Mouse (Mus musculus) lung, embryonic 15.5 days (tissue): ENCODE measurements around the gene Thrb. TPM values are rescaled to one million over a fixed set of nuclear protein-coding genes. Genes with fewer than 3 reads are reported as not detected.

Experiments used
- ATAC-seq: fragments of 200-750 bp; cut with Nextera tagmentation; 2 replicates; pipeline ENCODE4 v1.8.0; 2017; ENCODE audit warnings: moderate number of reproducible peaks, borderline replicate concordance; ENCODE audit not compliant: low FRiP score, low TSS enrichment; ENCODE audit errors: extremely low read depth
- H3K27ac ChIP-seq: fragments of 300-500 bp; sonication (generic); 2 replicates; pipeline ENCODE4 v1.5.1; 2015; ENCODE audit warnings: moderate library complexity, mild to moderate bottlenecking, inconsistent platforms
- H3K27me3 ChIP-seq: fragments of 300-500 bp; sonication (generic); 2 replicates; pipeline ENCODE4 v1.6.1; 2015; ENCODE audit warnings: inconsistent platforms
- H3K36me3 ChIP-seq: fragments of 300-500 bp; sonication (generic); 2 replicates; pipeline ENCODE4 v1.6.1; 2015; ENCODE audit warnings: inconsistent platforms
- H3K4me1 ChIP-seq: fragments of 300-500 bp; sonication (generic); 2 replicates; pipeline ENCODE4 v1.6.1; 2015; ENCODE audit warnings: inconsistent platforms
- H3K4me2 ChIP-seq: fragments of 300-500 bp; sonication (generic); 2 replicates; pipeline ENCODE4 v1.6.1; 2015; ENCODE audit warnings: inconsistent platforms, mild to moderate bottlenecking, moderate library complexity
- H3K4me3 ChIP-seq: fragments of 300-500 bp; sonication (generic); 2 replicates; pipeline ENCODE4 v1.5.1; 2015; ENCODE audit warnings: mild to moderate bottlenecking, inconsistent platforms
- H3K9ac ChIP-seq: fragments of 300-500 bp; sonication (generic); 2 replicates; pipeline ENCODE4 v1.6.1; 2015; ENCODE audit warnings: inconsistent platforms
- H3K9me3 ChIP-seq: fragments of 300-500 bp; sonication (generic); 2 replicates; pipeline ENCODE4 v1.6.1; 2016; ENCODE audit warnings: inconsistent platforms
- WGBS: fragments of 180-500 bp; shearing (Covaris S2); methylation state at CpG from one replicate; pipeline ENCODE4 v1.1.7; 2015; 5-methylcytosine and 5-hydroxymethylcytosine counted together
- polyA plus RNA-seq: library from polyadenylated mRNA; unstranded; fragments of >200 nt; fragmentation: Nextera tagmentation; extraction: Ambion mirVana; gene quantifications from 2 replicates; pipeline ENCODE4 v1.2.1, GENCODE M21; 2015

Thrb gene
- polyA plus RNA-seq, 1 experiment from 2014 or later: 1.9 TPM

DNA sequence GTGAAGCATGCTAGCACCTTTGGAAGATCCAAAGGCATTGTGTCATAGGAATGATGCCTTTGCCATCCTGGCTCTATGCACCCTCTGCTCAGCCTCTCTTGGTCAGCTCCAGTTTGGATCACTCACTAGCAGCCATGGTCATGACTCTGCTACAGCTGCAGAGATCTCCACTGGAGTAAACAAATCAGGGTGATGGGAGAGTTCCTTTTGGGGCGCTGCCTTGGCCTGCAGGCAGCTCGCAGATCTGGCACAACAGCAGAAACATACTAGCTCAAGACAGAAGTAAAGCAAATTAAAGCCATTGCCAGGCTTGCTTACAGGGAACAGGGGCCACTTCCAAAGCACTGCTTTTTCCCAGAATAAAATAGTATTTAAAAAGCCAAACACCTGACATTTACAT, 186.6 kb downstream of the Thrb start:
- Histone ChIP-seq H3K27ac (no peak overlapping the region), H3K9me3 (no peaks in the 10 kb centered on the region), H3K4me3 (no peak overlapping the region), H3K27me3 (no peaks in the 10 kb centered on the region), H3K9ac (no peak overlapping the region), H3K4me2 (no peak overlapping the region), H3K36me3 (no peaks in the 10 kb centered on the region), H3K4me1 (no peaks in the 10 kb centered on the region)
- 51% methylated on average over 2 of the region's 2 CpGs for WGBS
- no peak for ATAC-seq

DNA sequence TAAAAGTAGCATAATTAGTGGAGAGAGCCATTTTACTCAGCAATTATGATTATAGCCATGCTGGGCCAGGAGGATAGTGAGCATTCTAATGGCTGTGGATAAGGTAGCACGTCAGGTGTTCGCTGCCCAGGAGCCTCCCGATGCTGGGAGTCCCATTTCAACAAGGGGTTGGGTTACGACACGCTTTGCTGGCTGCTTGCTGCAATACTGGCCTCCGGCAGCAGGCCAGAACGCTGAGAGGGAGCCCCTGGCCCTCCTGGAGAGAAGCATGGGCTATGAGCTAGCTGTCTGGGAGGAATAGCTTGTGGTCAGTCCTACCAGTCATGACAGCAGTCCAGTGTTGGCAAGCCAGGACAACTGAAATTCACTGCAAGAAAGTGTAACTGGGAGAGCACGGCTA, 187.2 kb downstream of the Thrb start:
- H3K36me3 ChIP-seq: no peaks in the 10 kb centered on the region
- ATAC-seq: no peak
- H3K4me1 ChIP-seq: no peaks in the 10 kb centered on the region
- H3K27ac ChIP-seq: no peak overlapping the region
- no peak overlapping the region for H3K4me2 ChIP-seq
- no peak overlapping the region for H3K9ac ChIP-seq
- no peaks in the 10 kb centered on the region for H3K27me3 ChIP-seq
- H3K9me3 ChIP-seq: no peaks in the 10 kb centered on the region
- 50% methylated on average over 8 of the region's 8 CpGs for WGBS
- no peak overlapping the region for H3K4me3 ChIP-seq

GRCm38 (mm10) chr14:17850355-17850754, 190.3 kb downstream of the Thrb start:
- no peaks in the 10 kb centered on the region for H3K36me3 ChIP-seq
- no peak overlapping the region for H3K9ac ChIP-seq
- WGBS: 53% methylated on average over 4 of the region's 4 CpGs
- no peaks in the 10 kb centered on the region for H3K9me3 ChIP-seq
- H3K27ac ChIP-seq: no peak overlapping the region
- H3K4me1 ChIP-seq: no peaks in the 10 kb centered on the region
- no peaks in the 10 kb centered on the region for H3K27me3 ChIP-seq
- no peak for ATAC-seq
- no peak overlapping the region for H3K4me2 ChIP-seq
- no peak overlapping the region for H3K4me3 ChIP-seq

DNA sequence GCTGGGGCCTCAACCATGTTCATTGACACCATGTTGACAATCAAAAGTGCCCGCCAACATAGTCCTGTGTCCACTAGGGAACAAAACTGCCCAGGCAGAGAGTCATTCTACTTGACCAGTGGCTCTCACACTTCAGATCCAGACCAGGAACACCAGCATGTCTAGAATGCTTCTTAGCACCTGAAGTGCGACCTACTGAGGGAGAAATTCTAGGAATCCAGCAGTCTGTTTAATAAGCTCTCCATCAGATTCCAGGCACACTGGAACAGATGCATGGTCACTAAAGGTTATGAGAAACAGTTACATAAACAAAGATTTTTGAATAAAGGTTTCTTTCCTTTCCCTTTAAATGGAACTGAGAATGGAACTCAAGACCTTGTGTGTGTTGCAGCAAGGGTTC, 192.2 kb downstream of the Thrb start:
- no peak overlapping the region for H3K9ac ChIP-seq
- ATAC-seq: no peak
- H3K27me3 ChIP-seq: no peaks in the 10 kb centered on the region
- no peak overlapping the region for H3K27ac ChIP-seq
- no peak overlapping the region for H3K4me2 ChIP-seq
- H3K4me3 ChIP-seq: no peak overlapping the region
- H3K4me1 ChIP-seq: no peaks in the 10 kb centered on the region
- 57% methylated on average over 2 of the region's 2 CpGs for WGBS
- H3K36me3 ChIP-seq: no peaks in the 10 kb centered on the region
- no peaks in the 10 kb centered on the region for H3K9me3 ChIP-seq

GRCm38 (mm10) chr14:17859790-17860385, 199.8 kb downstream of the Thrb start:
- ATAC-seq: no peak
- no peaks in the 10 kb centered on the region for H3K36me3 ChIP-seq
- H3K4me1 ChIP-seq: no peaks in the 10 kb centered on the region
- 39% methylated on average over 5 of the region's 5 CpGs for WGBS
- no peak overlapping the region for H3K4me3 ChIP-seq
- H3K4me2 ChIP-seq: no peak overlapping the region
- no peaks in the 10 kb centered on the region for H3K9me3 ChIP-seq
- H3K27ac ChIP-seq: no peak overlapping the region
- no peak overlapping the region for H3K9ac ChIP-seq
- H3K27me3 ChIP-seq: no peaks in the 10 kb centered on the region

GRCm38 (mm10) chr14:17862651-17863050, 202.6 kb downstream of the Thrb start:
- no peak for ATAC-seq

DNA sequence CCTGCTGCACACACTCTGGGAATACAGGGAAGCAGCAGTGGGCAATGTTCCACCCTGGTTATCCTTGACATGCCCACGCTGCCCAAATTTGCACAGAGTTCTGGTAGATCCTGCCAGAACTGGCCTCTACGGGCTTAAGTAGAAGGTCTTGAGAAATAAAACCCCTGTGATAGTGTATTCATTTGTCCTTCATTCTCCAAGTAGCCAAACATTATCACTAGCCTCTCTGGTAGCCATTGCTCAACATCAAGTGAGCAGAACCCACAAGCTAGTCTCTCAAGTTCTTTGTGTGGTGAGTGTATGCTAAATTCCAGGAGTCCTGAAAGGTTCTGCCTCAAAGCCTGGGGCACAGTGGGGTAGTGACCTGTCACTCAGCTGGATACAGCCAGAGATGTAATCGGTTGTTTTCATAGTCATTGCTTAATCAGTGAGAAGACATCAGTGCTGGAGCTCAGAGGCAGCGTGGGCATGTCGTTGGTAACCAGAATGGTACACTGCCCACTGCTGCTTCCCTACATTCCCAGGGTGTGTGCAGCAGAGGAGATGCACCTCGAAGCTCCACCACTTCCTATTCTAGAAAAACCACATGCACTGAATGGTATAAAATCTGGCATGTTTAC, 203.8 kb downstream of the Thrb start:
- no peaks in the 10 kb centered on the region for H3K27me3 ChIP-seq
- H3K9me3 ChIP-seq: no peaks in the 10 kb centered on the region
- H3K4me3 ChIP-seq: no peak overlapping the region
- no peaks in the 10 kb centered on the region for H3K36me3 ChIP-seq
- H3K9ac ChIP-seq: no peak overlapping the region
- no peak for ATAC-seq
- H3K4me1 ChIP-seq: no peaks in the 10 kb centered on the region
- H3K27ac ChIP-seq: no peak overlapping the region
- WGBS: 70% methylated on average over 6 of the region's 6 CpGs
- H3K4me2 ChIP-seq: no peak overlapping the region

More at GRCm38 (mm10) chr14:17862651-17863050, 202.6 kb downstream of the Thrb start:
- H3K36me3 ChIP-seq: no peaks in the 10 kb centered on the region
- 82% methylated on average over 3 of the region's 3 CpGs for WGBS
- H3K4me2 ChIP-seq: no peak overlapping the region
- no peaks in the 10 kb centered on the region for H3K27me3 ChIP-seq
- no peak overlapping the region for H3K4me3 ChIP-seq
- H3K9me3 ChIP-seq: no peaks in the 10 kb centered on the region
- no peak overlapping the region for H3K27ac ChIP-seq
- no peak overlapping the region for H3K9ac ChIP-seq
- H3K4me1 ChIP-seq: no peaks in the 10 kb centered on the region

DNA sequence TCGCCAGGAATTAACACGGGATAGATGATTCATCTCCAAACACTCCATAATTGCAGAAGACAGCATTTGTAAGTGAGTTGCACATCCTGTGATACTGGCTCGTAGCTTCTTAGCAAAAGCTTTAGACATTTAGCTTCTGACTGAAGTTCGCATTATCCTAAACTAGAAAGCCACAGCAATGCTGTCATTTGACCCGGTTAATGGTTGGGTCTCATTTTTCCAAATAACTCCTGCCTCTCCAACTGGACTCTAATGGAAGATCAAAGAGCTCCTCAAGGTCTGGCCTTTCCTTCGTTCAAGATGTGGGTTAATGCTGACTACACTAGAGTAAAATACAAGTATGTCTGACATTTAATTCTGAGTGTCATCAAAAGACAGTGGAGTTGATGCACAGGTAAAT, 208.3 kb downstream of the Thrb start:
- WGBS: 39% methylated on average over 6 of the region's 6 CpGs
- H3K27ac ChIP-seq: no peak overlapping the region
- no peak overlapping the region for H3K4me3 ChIP-seq
- no peaks in the 10 kb centered on the region for H3K27me3 ChIP-seq
- no peaks in the 10 kb centered on the region for H3K36me3 ChIP-seq
- ATAC-seq: no peak
- H3K4me2 ChIP-seq: no peak overlapping the region
- H3K4me1 ChIP-seq: no peaks in the 10 kb centered on the region
- no peak overlapping the region for H3K9ac ChIP-seq
- H3K9me3 ChIP-seq: no peaks in the 10 kb centered on the region

DNA sequence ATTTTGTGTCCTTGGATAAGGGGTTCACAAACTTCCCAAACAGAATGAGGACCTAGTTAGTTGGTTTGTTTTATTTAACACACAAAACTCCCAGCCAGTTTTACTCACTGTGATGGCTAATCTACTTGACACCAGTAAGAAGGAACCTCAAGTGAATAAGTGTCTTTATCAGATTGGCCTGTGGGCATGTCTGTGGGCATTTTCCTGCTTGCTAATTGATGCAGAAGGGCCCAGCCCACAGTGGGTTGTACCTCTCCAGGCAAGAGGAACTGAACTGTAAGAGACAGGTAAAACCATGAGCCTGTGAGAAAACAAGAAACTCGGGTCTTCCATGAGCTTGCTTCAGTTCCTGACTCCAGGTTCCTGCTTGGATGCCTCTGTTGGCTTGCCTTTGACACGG, 215.9 kb downstream of the Thrb start:
- Histone ChIP-seq H3K4me3 (no peak overlapping the region), H3K4me1 (no peaks in the 10 kb centered on the region), H3K27me3 (no peaks in the 10 kb centered on the region), H3K9me3 (no peaks in the 10 kb centered on the region), H3K36me3 (no peaks in the 10 kb centered on the region), H3K4me2 (no peak overlapping the region), H3K9ac (no peak overlapping the region), H3K27ac (no peak overlapping the region)
- ATAC-seq: no peak
- WGBS: 58% methylated on average over 2 of the region's 2 CpGs

- Histone ChIP-seq H3K4me1 (no peaks in the 10 kb centered on the region), H3K9me3 (no peaks in the 10 kb centered on the region), H3K27ac (no peak overlapping the region), H3K9ac (no peak overlapping the region), H3K27me3 (no peaks in the 10 kb centered on the region), H3K36me3 (no peaks in the 10 kb centered on the region), H3K4me3 (no peak overlapping the region), H3K4me2 (no peak overlapping the region)
- no peak for ATAC-seq
- WGBS: 65% methylated on average over 5 of the region's 5 CpGs
Observed at GRCm38 (mm10) chr14:17879446-17879845, 219.4 kb downstream of the Thrb start.

GRCm38 (mm10) chr14:17884884-17885283, 224.8 kb downstream of the Thrb start:
- H3K4me3 ChIP-seq: no peak overlapping the region
- no peaks in the 10 kb centered on the region for H3K4me1 ChIP-seq
- 80% methylated on average over 13 of the region's 13 CpGs for WGBS
- no peaks in the 10 kb centered on the region for H3K36me3 ChIP-seq
- no peak overlapping the region for H3K4me2 ChIP-seq
- no peak for ATAC-seq
- no peak overlapping the region for H3K9ac ChIP-seq
- H3K27ac ChIP-seq: no peak overlapping the region
- H3K9me3 ChIP-seq: no peaks in the 10 kb centered on the region
- H3K27me3 ChIP-seq: no peaks in the 10 kb centered on the region

DNA sequence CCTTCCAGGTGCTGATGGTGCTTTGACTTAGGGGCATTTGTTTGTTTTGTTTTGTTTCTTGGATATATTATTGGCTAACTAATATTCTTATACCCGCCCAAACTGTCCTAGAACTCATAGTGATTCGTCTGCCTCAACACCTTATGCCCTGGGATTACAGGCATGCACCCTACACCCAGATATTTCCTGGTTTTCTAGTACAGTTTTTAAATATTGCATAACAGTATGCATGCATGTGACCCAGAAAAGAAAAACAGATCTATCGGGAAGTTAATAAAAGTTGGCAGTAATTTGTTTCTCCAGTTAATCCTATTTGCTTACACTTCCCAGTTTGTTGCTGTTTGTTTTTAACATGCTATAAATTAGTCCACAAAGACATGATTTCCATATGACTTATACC, 225.3 kb downstream of the Thrb start:
- Histone ChIP-seq H3K4me3 (no peak overlapping the region), H3K27me3 (no peaks in the 10 kb centered on the region), H3K9me3 (no peaks in the 10 kb centered on the region), H3K36me3 (no peaks in the 10 kb centered on the region), H3K4me2 (no peak overlapping the region), H3K27ac (no peak overlapping the region), H3K9ac (no peak overlapping the region), H3K4me1 (no peaks in the 10 kb centered on the region)
- no peak for ATAC-seq
- WGBS: 75% methylated on average over 3 of the region's 3 CpGs

GRCm38 (mm10) chr14:17894791-17895190, 234.7 kb downstream of the Thrb start:
- no peak overlapping the region for H3K9ac ChIP-seq
- no peaks in the 10 kb centered on the region for H3K4me1 ChIP-seq
- ATAC-seq: no peak
- 64% methylated on average over 1 of the region's 1 CpGs for WGBS
- no peaks in the 10 kb centered on the region for H3K9me3 ChIP-seq
- no peak overlapping the region for H3K4me3 ChIP-seq
- no peaks in the 10 kb centered on the region for H3K27me3 ChIP-seq
- H3K36me3 ChIP-seq: no peaks in the 10 kb centered on the region
- no peak overlapping the region for H3K27ac ChIP-seq
- no peak overlapping the region for H3K4me2 ChIP-seq
